Mouse (Mus musculus): ENCODE data around the gene Krt8. TPM values are rescaled to one million over a fixed set of nuclear protein-coding genes. Genes with fewer than 3 reads are reported as not detected.

Krt8 gene
- polyA plus RNA-seq, 1 experiment: 270 TPM

- Histone ChIP-seq H3K36me3 (ENCODE audit: control insufficient read depth, insufficient read depth, low read length) (no peaks in the 10 kb centered on the region), H3K4me1 (replicated peaks; ENCODE audit: control insufficient read depth, insufficient read depth, low read length) (no peaks in the 10 kb centered on the region; the same call in 1 of the 2 replicates), H3K27ac (ENCODE audit: control insufficient read depth, insufficient read depth, low read length) (no peak overlapping the region), H3K27me3 (ENCODE audit: control insufficient read depth, insufficient read depth, low read length) (no peaks in the 10 kb centered on the region), H3K4me3 (ENCODE audit: control insufficient read depth, insufficient read depth, low read length) (no peak overlapping the region)
- WGBS: 87% methylated on average over 3 of the region's 3 CpGs
- DNase-seq: no peak
- TF ChIP-seq POLR2A (IDR thresholded peaks at IDR 0.05; ENCODE audit: control insufficient read depth, extremely low read depth, insufficient read depth, low read length, poor library complexity): no peak
- TF ChIP-seq CTCF (IDR thresholded peaks at IDR 0.05; ENCODE audit: borderline replicate concordance, control insufficient read depth, extremely low read depth, insufficient read depth, low read length, poor library complexity): no peak
Observed at GRCm38 (mm10) chr15:102013651-102014050, 9.4 kb upstream of the Krt8 start.

GRCm38 (mm10) chr15:102012260-102012765 is 8.0 kb upstream of the Krt8 start:
- no peaks in the 10 kb centered on the region; the same call in 1 of the 2 replicates for H3K4me1 ChIP-seq (replicated peaks; ENCODE audit: control insufficient read depth, insufficient read depth, low read length)
- TF ChIP-seq POLR2A (IDR thresholded peaks at IDR 0.05; ENCODE audit: control insufficient read depth, extremely low read depth, insufficient read depth, low read length, poor library complexity) (no peak), CTCF (IDR thresholded peaks at IDR 0.05; ENCODE audit: borderline replicate concordance, control insufficient read depth, extremely low read depth, insufficient read depth, low read length, poor library complexity) (no peak)
- H3K4me3 ChIP-seq (ENCODE audit: control insufficient read depth, insufficient read depth, low read length): no peak overlapping the region
- 91% methylated on average over 4 of the region's 4 CpGs for WGBS
- no peaks in the 10 kb centered on the region; the same call in 1 of the 2 replicates for H3K27me3 ChIP-seq (ENCODE audit: control insufficient read depth, insufficient read depth, low read length)
- no peaks in the 10 kb centered on the region for H3K36me3 ChIP-seq (ENCODE audit: control insufficient read depth, insufficient read depth, low read length)
- H3K27ac ChIP-seq (ENCODE audit: control insufficient read depth, insufficient read depth, low read length): no peak overlapping the region
- DNase-seq: no peak

GRCm38 (mm10) chr15:102010569-102011245 is 6.4 kb upstream of the Krt8 start:
- H3K36me3 ChIP-seq (ENCODE audit: control insufficient read depth, insufficient read depth, low read length): no peaks in the 10 kb centered on the region
- no peak for DNase-seq
- TF ChIP-seq CTCF (IDR thresholded peaks at IDR 0.05; ENCODE audit: borderline replicate concordance, control insufficient read depth, extremely low read depth, insufficient read depth, low read length, poor library complexity) (no peak), POLR2A (IDR thresholded peaks at IDR 0.05; ENCODE audit: control insufficient read depth, extremely low read depth, insufficient read depth, low read length, poor library complexity) (no peak)
- no peaks in the 10 kb centered on the region; the same call in 1 of the 2 replicates for H3K27me3 ChIP-seq (ENCODE audit: control insufficient read depth, insufficient read depth, low read length)
- no peak overlapping the region for H3K27ac ChIP-seq (ENCODE audit: control insufficient read depth, insufficient read depth, low read length)
- H3K4me1 ChIP-seq (replicated peaks; ENCODE audit: control insufficient read depth, insufficient read depth, low read length): no peaks in the 10 kb centered on the region
- 85% methylated on average over 3 of the region's 3 CpGs for WGBS
- no peak overlapping the region for H3K4me3 ChIP-seq (ENCODE audit: control insufficient read depth, insufficient read depth, low read length)

GRCm38 (mm10) chr15:102007097-102008069 is 3.1 kb upstream of the Krt8 start:
- Histone ChIP-seq H3K36me3 (ENCODE audit: control insufficient read depth, insufficient read depth, low read length) (no peaks in the 10 kb centered on the region), H3K27ac (ENCODE audit: control insufficient read depth, insufficient read depth, low read length) (no peak overlapping the region), H3K4me1 (replicated peaks; ENCODE audit: control insufficient read depth, insufficient read depth, low read length) (no peaks in the 10 kb centered on the region), H3K4me3 (ENCODE audit: control insufficient read depth, insufficient read depth, low read length) (no peak overlapping the region), H3K27me3 (ENCODE audit: control insufficient read depth, insufficient read depth, low read length) (peaks cover 5% of the 10 kb centered on the region; the same call in 1 of the 2 replicates)
- WGBS: 33% methylated on average over 12 of the region's 12 CpGs
- TF ChIP-seq POLR2A (IDR thresholded peaks at IDR 0.05; ENCODE audit: control insufficient read depth, extremely low read depth, insufficient read depth, low read length, poor library complexity): no peak
- no peak for TF ChIP-seq CTCF (IDR thresholded peaks at IDR 0.05; ENCODE audit: borderline replicate concordance, control insufficient read depth, extremely low read depth, insufficient read depth, low read length, poor library complexity)
- DNase-seq: no peak

GRCm38 (mm10) chr15:102006317-102006716 is 2.0 kb upstream of the Krt8 start:
- Histone ChIP-seq H3K4me1 (replicated peaks; ENCODE audit: control insufficient read depth, insufficient read depth, low read length) (no peaks in the 10 kb centered on the region), H3K4me3 (ENCODE audit: control insufficient read depth, insufficient read depth, low read length) (no peak overlapping the region), H3K27me3 (ENCODE audit: control insufficient read depth, insufficient read depth, low read length) (peaks cover 5% of the 10 kb centered on the region; the same call in 1 of the 2 replicates), H3K36me3 (ENCODE audit: control insufficient read depth, insufficient read depth, low read length) (no peaks in the 10 kb centered on the region), H3K27ac (ENCODE audit: control insufficient read depth, insufficient read depth, low read length) (no peak overlapping the region)
- DNase-seq: no peak
- no peak for TF ChIP-seq POLR2A (IDR thresholded peaks at IDR 0.05; ENCODE audit: control insufficient read depth, extremely low read depth, insufficient read depth, low read length, poor library complexity)
- TF ChIP-seq CTCF (IDR thresholded peaks at IDR 0.05; ENCODE audit: borderline replicate concordance, control insufficient read depth, extremely low read depth, insufficient read depth, low read length, poor library complexity): no peak
- WGBS: 30% methylated on average over 11 of the region's 11 CpGs

GRCm38 (mm10) chr15:102005290-102005689 is 1.0 kb upstream of the Krt8 start:
- no peaks in the 10 kb centered on the region for H3K36me3 ChIP-seq (ENCODE audit: control insufficient read depth, insufficient read depth, low read length)
- WGBS: 75% methylated on average over 4 of the region's 4 CpGs
- H3K27ac ChIP-seq (ENCODE audit: control insufficient read depth, insufficient read depth, low read length): no peak overlapping the region
- DNase-seq: no peak
- H3K4me3 ChIP-seq (ENCODE audit: control insufficient read depth, insufficient read depth, low read length): no peak overlapping the region
- TF ChIP-seq CTCF (IDR thresholded peaks at IDR 0.05; ENCODE audit: borderline replicate concordance, control insufficient read depth, extremely low read depth, insufficient read depth, low read length, poor library complexity) (no peak), POLR2A (IDR thresholded peaks at IDR 0.05; ENCODE audit: control insufficient read depth, extremely low read depth, insufficient read depth, low read length, poor library complexity) (no peak)
- H3K4me1 ChIP-seq (replicated peaks; ENCODE audit: control insufficient read depth, insufficient read depth, low read length): no peaks in the 10 kb centered on the region
- H3K27me3 ChIP-seq (ENCODE audit: control insufficient read depth, insufficient read depth, low read length): peaks cover 5% of the 10 kb centered on the region; the same call in 1 of the 2 replicates
